Mouse (Mus musculus): ENCODE data around the gene Tmem174. TPM values are rescaled to one million over a fixed set of nuclear protein-coding genes. Genes with fewer than 3 reads are reported as not detected.

The Tmem174 gene
- polyA plus RNA-seq, 1 experiment from 2014 or later: not detected

DNA sequence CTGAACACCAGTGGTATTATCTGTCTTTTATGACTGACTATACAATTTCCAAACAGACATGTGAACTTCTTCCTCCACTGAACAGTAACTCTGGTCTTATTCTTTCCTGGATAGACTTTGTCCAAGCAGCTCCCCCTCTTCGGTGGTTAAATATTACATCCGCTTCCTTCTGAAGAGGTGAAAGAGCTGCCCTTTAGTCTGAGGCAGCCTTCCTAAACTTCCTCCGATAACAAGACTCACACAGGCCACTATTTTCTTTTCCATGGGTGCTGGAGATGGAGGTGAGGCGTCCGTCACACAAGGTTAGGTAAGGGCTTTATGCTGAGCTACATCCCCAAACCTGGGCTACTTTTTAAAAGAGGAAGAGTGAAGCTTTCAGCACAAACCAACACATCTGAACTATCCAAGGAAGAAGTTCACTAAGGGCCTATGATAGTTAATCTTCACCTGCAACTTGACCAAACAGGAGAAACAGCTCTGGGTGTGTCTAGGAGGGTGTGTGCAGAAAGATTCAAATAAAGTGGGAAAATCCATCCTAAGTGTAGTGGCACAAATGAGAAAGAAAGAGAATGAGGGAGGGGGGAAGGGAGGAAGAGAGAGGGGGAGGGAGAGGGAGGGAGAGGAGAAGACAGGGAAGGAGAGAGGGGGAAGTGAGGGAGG lies 1.4 kb upstream of the Tmem174 start:
- H3K9ac ChIP-seq (ENCODE audit: low read depth, low read length): no peak overlapping the region
- WGBS: 90% methylated on average over 5 of the region's 5 CpGs
- no peak for DNase-seq (ENCODE audit: low spot score)
- no peaks in the 10 kb centered on the region for H3K36me3 ChIP-seq (ENCODE audit: control insufficient read depth, insufficient read depth, low read length)
- H3K4me3 ChIP-seq (ENCODE audit: low read depth, low read length): no peak overlapping the region
- no peaks in the 10 kb centered on the region for H3K9me3 ChIP-seq (ENCODE audit: control insufficient read depth, low read length)
- ATAC-seq (ENCODE audit: low FRiP score): no peak
- no peak overlapping the region for H3K4me2 ChIP-seq (replicated peaks; ENCODE audit: low read depth, low read length)
- no peaks in the 10 kb centered on the region for H3K27me3 ChIP-seq (ENCODE audit: control insufficient read depth, insufficient read depth, low read length)
- H3K4me1 ChIP-seq (replicated peaks; ENCODE audit: control insufficient read depth, insufficient read depth, low read length): no peaks in the 10 kb centered on the region
- H3K27ac ChIP-seq (ENCODE audit: low read depth, low read length): no peak overlapping the region

GRCm38 (mm10) chr13:98636571-98636970 lies 639 bp downstream of the Tmem174 start:
- Histone ChIP-seq H3K4me3 (ENCODE audit: low read depth, low read length) (no peak overlapping the region), H3K4me1 (replicated peaks; ENCODE audit: control insufficient read depth, insufficient read depth, low read length) (no peaks in the 10 kb centered on the region), H3K27ac (ENCODE audit: low read depth, low read length) (no peak overlapping the region), H3K9ac (ENCODE audit: low read depth, low read length) (no peak overlapping the region), H3K9me3 (ENCODE audit: control insufficient read depth, low read length) (no peaks in the 10 kb centered on the region), H3K36me3 (ENCODE audit: control insufficient read depth, insufficient read depth, low read length) (no peaks in the 10 kb centered on the region), H3K27me3 (ENCODE audit: control insufficient read depth, insufficient read depth, low read length) (no peaks in the 10 kb centered on the region), H3K4me2 (replicated peaks; ENCODE audit: low read depth, low read length) (no peak overlapping the region)
- WGBS: 60% methylated on average over 18 of the region's 18 CpGs
- no peak for DNase-seq (ENCODE audit: low spot score)
- no peak for ATAC-seq (ENCODE audit: low FRiP score)

DNA sequence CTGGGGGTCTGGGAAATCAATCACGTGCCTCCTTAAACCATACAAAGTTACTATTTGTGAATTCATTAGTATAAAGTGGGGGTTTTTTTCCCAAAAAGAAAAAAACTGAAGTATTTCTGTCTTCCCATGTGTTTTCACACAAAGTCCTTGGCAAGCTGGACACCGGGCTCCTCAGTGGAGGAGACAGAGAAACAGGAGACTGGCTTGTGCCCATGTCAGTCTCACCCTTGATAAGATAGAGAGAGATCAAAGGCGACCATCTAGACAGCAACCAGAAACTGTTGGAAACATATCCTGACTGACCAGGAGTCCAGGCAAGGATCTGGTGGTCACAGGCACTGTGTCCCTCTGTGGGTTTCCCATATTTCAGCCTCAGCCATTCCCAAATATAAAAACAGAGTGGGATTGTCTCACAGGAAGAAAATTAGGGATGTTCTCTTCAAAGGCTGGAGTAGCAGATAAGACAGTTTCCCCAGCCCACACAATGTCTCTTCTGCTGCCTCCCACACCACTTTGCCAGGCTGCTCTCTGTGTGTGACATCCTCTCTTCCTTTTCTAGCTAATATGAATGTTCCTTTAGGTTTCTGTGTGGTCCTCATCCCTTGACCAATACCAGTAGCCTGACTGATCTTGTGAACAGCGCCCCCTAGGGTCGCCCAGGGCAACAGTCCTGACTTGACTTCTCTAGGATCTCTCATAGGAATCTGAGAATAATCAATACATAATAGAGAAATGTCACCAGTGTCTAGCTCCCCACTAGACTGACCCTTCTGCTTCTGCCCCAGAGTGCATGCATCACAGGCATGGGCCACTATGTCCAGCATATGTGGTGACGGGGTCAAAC lies 3.3 kb downstream of the Tmem174 start:
- Histone ChIP-seq H3K4me2 (replicated peaks; ENCODE audit: low read depth, low read length) (no peak overlapping the region), H3K4me3 (ENCODE audit: low read depth, low read length) (no peak overlapping the region), H3K27me3 (ENCODE audit: control insufficient read depth, insufficient read depth, low read length) (no peaks in the 10 kb centered on the region), H3K27ac (ENCODE audit: low read depth, low read length) (no peak overlapping the region), H3K9me3 (ENCODE audit: control insufficient read depth, low read length) (no peaks in the 10 kb centered on the region), H3K4me1 (replicated peaks; ENCODE audit: control insufficient read depth, insufficient read depth, low read length) (no peaks in the 10 kb centered on the region), H3K36me3 (ENCODE audit: control insufficient read depth, insufficient read depth, low read length) (no peaks in the 10 kb centered on the region), H3K9ac (ENCODE audit: low read depth, low read length) (no peak overlapping the region)
- no peak for ATAC-seq (ENCODE audit: low FRiP score)
- WGBS: 58% methylated on average over 6 of the region's 6 CpGs
- peak; percentile 33 for DNase-seq (ENCODE audit: low spot score)

DNA sequence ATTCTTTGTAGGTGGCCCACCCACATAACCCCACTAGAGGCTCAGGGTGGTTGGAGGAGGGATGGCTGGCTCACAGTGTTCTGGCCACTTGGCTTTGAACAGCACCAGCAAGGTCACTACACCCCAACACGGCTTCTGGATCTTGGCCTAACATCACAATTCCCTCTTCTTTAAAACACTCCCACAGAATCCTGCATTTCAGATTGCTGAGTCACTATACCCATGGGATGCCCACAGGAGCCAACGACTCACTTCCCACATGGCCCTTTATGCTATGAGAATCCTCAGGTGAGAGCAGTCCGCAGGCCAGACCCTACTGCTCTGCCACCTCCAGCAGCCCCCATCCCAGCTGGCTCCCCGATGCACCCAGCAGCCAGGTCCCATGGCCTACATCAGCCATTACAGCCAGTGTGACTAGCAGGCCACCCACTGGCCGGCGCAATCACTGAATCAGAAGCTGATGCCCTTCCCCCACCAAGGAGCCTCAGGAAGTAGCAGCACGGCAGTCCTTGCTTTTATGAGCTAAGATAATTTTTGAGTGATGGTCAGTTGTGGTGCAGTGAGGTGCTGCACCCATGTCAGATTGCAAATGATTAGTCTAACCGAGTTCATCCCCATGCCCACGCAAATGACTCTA lies 4.8 kb downstream of the Tmem174 start:
- no peak overlapping the region for H3K9ac ChIP-seq (ENCODE audit: low read depth, low read length)
- no peaks in the 10 kb centered on the region for H3K36me3 ChIP-seq (ENCODE audit: control insufficient read depth, insufficient read depth, low read length)
- ATAC-seq (ENCODE audit: low FRiP score) (no peak), DNase-seq (ENCODE audit: low spot score) (no peak)
- 86% methylated on average over 9 of the region's 9 CpGs for WGBS
- no peak overlapping the region for H3K4me2 ChIP-seq (replicated peaks; ENCODE audit: low read depth, low read length)
- H3K4me1 ChIP-seq (replicated peaks; ENCODE audit: control insufficient read depth, insufficient read depth, low read length): no peaks in the 10 kb centered on the region
- no peak overlapping the region for H3K27ac ChIP-seq (ENCODE audit: low read depth, low read length)
- no peaks in the 10 kb centered on the region for H3K27me3 ChIP-seq (ENCODE audit: control insufficient read depth, insufficient read depth, low read length)
- H3K9me3 ChIP-seq (ENCODE audit: control insufficient read depth, low read length): no peaks in the 10 kb centered on the region
- H3K4me3 ChIP-seq (ENCODE audit: low read depth, low read length): no peak overlapping the region

DNA sequence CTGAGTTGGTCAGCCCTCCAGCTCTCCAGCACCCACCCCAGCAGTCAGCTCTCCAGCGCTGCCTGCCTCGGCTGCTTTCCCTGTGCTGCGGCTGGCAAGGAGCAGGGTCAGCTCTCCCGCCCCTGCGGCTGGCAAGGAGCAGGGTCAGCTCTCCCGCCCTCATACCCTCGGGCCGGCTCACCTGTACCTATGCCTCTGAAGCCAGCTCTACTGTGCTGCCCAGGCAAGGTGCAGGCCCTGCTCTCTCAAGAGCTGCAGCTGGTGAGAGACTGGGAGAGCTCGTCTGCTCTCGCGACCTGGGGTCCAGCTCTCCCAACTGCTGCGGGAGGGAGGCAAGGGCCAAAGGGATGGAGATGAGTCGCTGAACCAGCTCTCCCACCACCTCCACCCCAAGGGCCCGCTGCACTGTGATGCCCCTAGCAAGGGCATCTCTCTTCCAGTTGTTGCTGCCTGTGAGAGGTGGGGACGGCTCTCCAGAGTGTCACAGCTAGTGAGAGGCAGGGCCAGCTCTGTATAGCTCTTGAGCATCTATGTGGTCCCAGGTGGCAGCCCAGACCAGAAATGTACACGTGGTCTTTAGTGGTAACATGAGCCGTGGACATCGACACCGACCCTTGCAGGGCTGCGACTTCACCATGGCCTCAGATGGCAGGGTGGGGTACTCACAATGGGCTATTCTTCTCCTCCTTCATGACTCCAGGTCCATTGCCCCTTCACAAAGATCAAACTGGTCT lies 5.9 kb downstream of the Tmem174 start:
- WGBS: 43% methylated on average over 20 of the region's 20 CpGs
- no peak overlapping the region for H3K4me3 ChIP-seq (ENCODE audit: low read depth, low read length)
- no peaks in the 10 kb centered on the region for H3K36me3 ChIP-seq (ENCODE audit: control insufficient read depth, insufficient read depth, low read length)
- no peaks in the 10 kb centered on the region for H3K27me3 ChIP-seq (ENCODE audit: control insufficient read depth, insufficient read depth, low read length)
- no peaks in the 10 kb centered on the region for H3K4me1 ChIP-seq (replicated peaks; ENCODE audit: control insufficient read depth, insufficient read depth, low read length)
- H3K27ac ChIP-seq (ENCODE audit: low read depth, low read length): no peak overlapping the region
- no peaks in the 10 kb centered on the region for H3K9me3 ChIP-seq (ENCODE audit: control insufficient read depth, low read length)
- no peak overlapping the region for H3K4me2 ChIP-seq (replicated peaks; ENCODE audit: low read depth, low read length)
- ATAC-seq (ENCODE audit: low FRiP score): no peak; the same call in 1 of the 2 replicates
- H3K9ac ChIP-seq (ENCODE audit: low read depth, low read length): no peak overlapping the region
- no peak for DNase-seq (ENCODE audit: low spot score)

- WGBS: 90% methylated on average over 20 of the region's 20 CpGs
- Histone ChIP-seq H3K4me3 (ENCODE audit: low read depth, low read length) (no peak overlapping the region), H3K9ac (ENCODE audit: low read depth, low read length) (no peak overlapping the region), H3K27me3 (ENCODE audit: control insufficient read depth, insufficient read depth, low read length) (no peaks in the 10 kb centered on the region), H3K4me2 (replicated peaks; ENCODE audit: low read depth, low read length) (no peak overlapping the region), H3K4me1 (replicated peaks; ENCODE audit: control insufficient read depth, insufficient read depth, low read length) (no peaks in the 10 kb centered on the region), H3K27ac (ENCODE audit: low read depth, low read length) (no peak overlapping the region), H3K36me3 (ENCODE audit: control insufficient read depth, insufficient read depth, low read length) (no peaks in the 10 kb centered on the region), H3K9me3 (ENCODE audit: control insufficient read depth, low read length) (no peaks in the 10 kb centered on the region)
- DNase-seq (ENCODE audit: low spot score): no peak
- no peak for ATAC-seq (ENCODE audit: low FRiP score)
These were observed 10.5 kb downstream of the Tmem174 start for GRCm38 (mm10) chr13:98626736-98627135.

GRCm38 (mm10) chr13:98624506-98624905 lies 12.7 kb downstream of the Tmem174 start:
- Histone ChIP-seq H3K4me2 (replicated peaks; ENCODE audit: low read depth, low read length) (no peak overlapping the region), H3K4me3 (ENCODE audit: low read depth, low read length) (no peak overlapping the region), H3K36me3 (ENCODE audit: control insufficient read depth, insufficient read depth, low read length) (no peaks in the 10 kb centered on the region), H3K9me3 (ENCODE audit: control insufficient read depth, low read length) (no peaks in the 10 kb centered on the region), H3K27me3 (ENCODE audit: control insufficient read depth, insufficient read depth, low read length) (no peaks in the 10 kb centered on the region), H3K4me1 (replicated peaks; ENCODE audit: control insufficient read depth, insufficient read depth, low read length) (no peaks in the 10 kb centered on the region), H3K27ac (ENCODE audit: low read depth, low read length) (no peak overlapping the region), H3K9ac (ENCODE audit: low read depth, low read length) (no peak overlapping the region)
- 95% methylated on average over 10 of the region's 10 CpGs for WGBS
- ATAC-seq (ENCODE audit: low FRiP score): no peak
- DNase-seq (ENCODE audit: low spot score): no peak

DNA sequence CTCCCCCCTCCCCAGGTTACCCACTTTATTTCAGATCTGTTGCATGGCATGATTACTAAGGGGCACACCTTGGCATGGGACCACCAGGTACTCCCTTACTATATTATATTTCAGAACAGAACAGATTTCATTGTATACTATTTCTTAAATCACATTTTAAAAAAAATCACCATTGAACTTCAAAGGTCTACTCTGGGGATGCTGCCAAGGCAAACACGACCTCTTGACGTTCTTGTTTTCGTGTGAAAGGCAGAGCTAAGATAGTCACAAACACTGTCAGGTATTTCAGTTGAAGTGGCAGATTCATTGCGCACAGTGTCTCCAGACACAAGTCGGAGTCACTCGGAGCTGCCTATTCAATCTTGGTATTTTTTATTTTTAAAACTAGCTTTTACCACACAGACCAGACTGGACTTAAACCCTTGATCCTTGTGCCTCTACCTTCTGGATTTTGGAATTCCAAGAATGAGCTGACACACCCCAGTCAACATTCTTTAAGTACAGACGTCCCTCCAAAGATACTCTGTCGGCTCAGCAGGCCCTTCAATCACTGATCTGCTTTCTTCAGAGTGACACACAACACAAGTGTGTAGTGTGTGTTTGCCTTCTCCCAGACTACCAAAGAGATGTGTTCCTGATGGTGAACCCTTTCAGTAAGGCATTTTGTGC lies 14.2 kb downstream of the Tmem174 start:
- Histone ChIP-seq H3K9ac (ENCODE audit: low read depth, low read length) (no peak overlapping the region), H3K9me3 (ENCODE audit: control insufficient read depth, low read length) (no peaks in the 10 kb centered on the region), H3K27ac (ENCODE audit: low read depth, low read length) (no peak overlapping the region), H3K4me2 (replicated peaks; ENCODE audit: low read depth, low read length) (no peak overlapping the region), H3K4me1 (replicated peaks; ENCODE audit: control insufficient read depth, insufficient read depth, low read length) (no peaks in the 10 kb centered on the region), H3K27me3 (ENCODE audit: control insufficient read depth, insufficient read depth, low read length) (no peaks in the 10 kb centered on the region), H3K4me3 (ENCODE audit: low read depth, low read length) (no peak overlapping the region), H3K36me3 (ENCODE audit: control insufficient read depth, insufficient read depth, low read length) (no peaks in the 10 kb centered on the region)
- 71% methylated on average over 8 of the region's 8 CpGs for WGBS
- DNase-seq (ENCODE audit: low spot score): no peak
- ATAC-seq (ENCODE audit: low FRiP score): no peak

Measured in hindbrain, embryonic 11.5 days (tissue).